Mouse (Mus musculus) G1E (cell line): Measurements from ENCODE around the gene Psmd12. TPM values are rescaled to one million over a fixed set of nuclear protein-coding genes. Genes with fewer than 3 reads are reported as not detected.
A peak's percentile ranks its signal among the peaks of the same experiment; 100 is the strongest.

ENCODE experiments used
- ATAC-seq: 2 replicates; pipeline ENCODE4 v1.8.0; 2016; ENCODE audit warnings: mild to moderate bottlenecking; ENCODE audit not compliant: insufficient number of reproducible peaks, poor library complexity, low FRiP score, severe bottlenecking; ENCODE audit errors: extremely low read depth
- DNase-seq: peaks from one replicate; pipeline ENCODE4 v3.0.0; 2012; ENCODE audit warnings: low spot score
- H3K27me3 ChIP-seq: 2 replicates; pipeline ENCODE4 v1.6.1; 2012; ENCODE audit warnings: mild to moderate bottlenecking, low read length, inconsistent platforms; ENCODE audit not compliant: insufficient read depth
- H3K36me3 ChIP-seq: replicated peaks from 2 replicates; pipeline ENCODE3; 2012; ENCODE audit warnings: mild to moderate bottlenecking, inconsistent platforms
- H3K4me1 ChIP-seq: 2 replicates; pipeline ENCODE4 v1.6.1; 2012; ENCODE audit warnings: low read depth, low read length, inconsistent platforms, mixed read lengths; ENCODE audit not compliant: insufficient read depth
- H3K4me3 ChIP-seq: 2 replicates; pipeline ENCODE4 v1.5.1; 2012; ENCODE audit warnings: low read depth, mild to moderate bottlenecking, inconsistent platforms, low read length, moderate library complexity, mixed read lengths
- H3K9me3 ChIP-seq: replicated peaks from 2 replicates; pipeline ENCODE4 v1.6.1; 2012; ENCODE audit warnings: inconsistent platforms
- CTCF ChIP-seq: IDR thresholded peaks from 2 replicates; pipeline ENCODE4 v1.5.1; 2012; ENCODE audit warnings: low read depth, low read length, inconsistent platforms, mixed read lengths
- GATA1 ChIP-seq: IDR thresholded peaks from 2 replicates; pipeline ENCODE4 v1.6.1; 2012; ENCODE audit warnings: borderline replicate concordance, low read length, inconsistent platforms, mixed read lengths
- GATA2 ChIP-seq: IDR thresholded peaks from 2 replicates; pipeline ENCODE4 v1.6.1; 2012; ENCODE audit warnings: low read depth, low read length, inconsistent platforms, borderline replicate concordance
- POLR2AphosphoS5 ChIP-seq: IDR thresholded peaks from 2 replicates; pipeline ENCODE4 v1.6.1; 2012; ENCODE audit warnings: low read depth, low read length, inconsistent platforms; ENCODE audit not compliant: insufficient replicate concordance
- TAL1 ChIP-seq: conservative IDR thresholded peaks from 2 replicates; pipeline ENCODE4 v1.6.1; 2012; ENCODE audit warnings: low read depth, low read length, inconsistent platforms, mixed read lengths
- polyA plus RNA-seq: library from polyadenylated mRNA; stranded (reverse); fragments of >175 nt; gene quantifications from 2 replicates; pipeline ENCODE4 v1.2.3, GENCODE M21; 2012
- total RNA-seq, 2 experiments: library from RNA; stranded (forward) in 1 of 2; stranded (reverse) in 1 of 2; fragments of 200-1000 nt in 1 of 2; fragments of >200 nt in 1 of 2; fragmentation: Nextera tagmentation in 1 of 2; gene quantifications; 2 replicates each; pipeline ENCODE4 v1.2.3; 2014 to 2017

Psmd12 gene
- total and polyA plus RNA-seq, 3 experiments: 39.1 to 121 (median 77.4) TPM

DNA sequence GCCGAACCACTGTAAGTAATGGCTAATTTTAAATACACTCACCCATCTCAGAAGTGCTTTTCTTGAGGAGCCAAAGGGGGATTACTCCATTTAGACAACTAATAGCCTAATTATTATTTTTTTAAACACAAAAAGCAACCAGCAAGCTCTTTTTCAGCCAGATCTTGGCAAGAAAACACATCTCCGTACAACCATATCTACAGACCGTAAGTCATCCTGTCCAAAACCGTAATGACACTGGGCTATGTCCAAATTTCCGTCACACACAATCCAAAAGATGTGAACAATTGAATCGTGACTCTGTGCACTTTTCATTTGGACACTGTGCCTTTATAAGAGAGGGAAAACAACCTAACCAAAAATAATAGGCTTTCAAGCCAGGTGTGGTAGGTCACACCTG lies 29.2 kb upstream of the Psmd12 start:
- no peak overlapping the region for H3K4me3 ChIP-seq
- ATAC-seq (no peak), DNase-seq (no peak)
- no peaks in the 10 kb centered on the region for H3K9me3 ChIP-seq
- H3K4me1 ChIP-seq: peaks cover 70% of the 10 kb centered on the region
- peaks cover 39% of the 10 kb centered on the region for H3K36me3 ChIP-seq
- H3K27me3 ChIP-seq: no peaks in the 10 kb centered on the region
- TF ChIP-seq GATA1 (no peak), GATA2 (no peak), CTCF (no peak), TAL1 (no peak), POLR2AphosphoS5 (no peak)

DNA sequence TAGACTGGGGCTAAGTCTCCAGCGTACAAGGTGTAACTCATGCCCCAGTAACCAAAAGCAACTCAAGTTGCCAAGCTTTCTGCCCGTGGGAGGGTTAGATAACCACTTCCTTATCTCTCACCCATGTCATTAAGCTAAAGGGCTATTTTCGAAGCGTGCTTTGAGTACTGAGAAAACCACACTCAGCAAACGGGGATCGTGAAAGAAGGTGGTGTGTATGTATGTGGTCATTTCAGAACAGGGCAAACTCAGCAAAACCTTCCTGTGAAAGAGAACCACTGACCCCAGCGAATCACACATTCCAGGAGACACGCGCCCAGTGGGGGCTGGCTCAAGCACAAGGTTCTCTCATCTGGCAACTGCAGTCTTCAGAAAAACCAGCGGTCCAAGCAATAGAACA lies 28.2 kb upstream of the Psmd12 start:
- no peaks in the 10 kb centered on the region for H3K9me3 ChIP-seq
- H3K4me3 ChIP-seq: peak overlapping the region; percentile 59; the same call in 1 of the 2 replicates
- DNase-seq (peak; percentile 34), ATAC-seq (peak; percentile 57)
- no peaks in the 10 kb centered on the region for H3K27me3 ChIP-seq
- peaks cover 35% of the 10 kb centered on the region for H3K36me3 ChIP-seq
- peaks cover 67% of the 10 kb centered on the region for H3K4me1 ChIP-seq
- TF ChIP-seq GATA1: no peak
- no peak for TF ChIP-seq CTCF
- TF ChIP-seq TAL1: peak; percentile 24; the same call in 1 of the 2 replicates
- TF ChIP-seq POLR2AphosphoS5: no peak

GRCm38 (mm10) chr11:107452053-107452452 lies 27.2 kb upstream of the Psmd12 start:
- DNase-seq (no peak), ATAC-seq (no peak)
- Histone ChIP-seq H3K36me3 (peaks cover 38% of the 10 kb centered on the region), H3K9me3 (no peaks in the 10 kb centered on the region), H3K4me3 (peak overlapping the region; percentile 4; the same call in 1 of the 2 replicates), H3K4me1 (peaks cover 64% of the 10 kb centered on the region), H3K27me3 (no peaks in the 10 kb centered on the region)
- no peak for TF ChIP-seq GATA2
- TF ChIP-seq GATA1: no peak
- no peak for TF ChIP-seq TAL1
- TF ChIP-seq POLR2AphosphoS5: no peak
- TF ChIP-seq CTCF: no peak

DNA sequence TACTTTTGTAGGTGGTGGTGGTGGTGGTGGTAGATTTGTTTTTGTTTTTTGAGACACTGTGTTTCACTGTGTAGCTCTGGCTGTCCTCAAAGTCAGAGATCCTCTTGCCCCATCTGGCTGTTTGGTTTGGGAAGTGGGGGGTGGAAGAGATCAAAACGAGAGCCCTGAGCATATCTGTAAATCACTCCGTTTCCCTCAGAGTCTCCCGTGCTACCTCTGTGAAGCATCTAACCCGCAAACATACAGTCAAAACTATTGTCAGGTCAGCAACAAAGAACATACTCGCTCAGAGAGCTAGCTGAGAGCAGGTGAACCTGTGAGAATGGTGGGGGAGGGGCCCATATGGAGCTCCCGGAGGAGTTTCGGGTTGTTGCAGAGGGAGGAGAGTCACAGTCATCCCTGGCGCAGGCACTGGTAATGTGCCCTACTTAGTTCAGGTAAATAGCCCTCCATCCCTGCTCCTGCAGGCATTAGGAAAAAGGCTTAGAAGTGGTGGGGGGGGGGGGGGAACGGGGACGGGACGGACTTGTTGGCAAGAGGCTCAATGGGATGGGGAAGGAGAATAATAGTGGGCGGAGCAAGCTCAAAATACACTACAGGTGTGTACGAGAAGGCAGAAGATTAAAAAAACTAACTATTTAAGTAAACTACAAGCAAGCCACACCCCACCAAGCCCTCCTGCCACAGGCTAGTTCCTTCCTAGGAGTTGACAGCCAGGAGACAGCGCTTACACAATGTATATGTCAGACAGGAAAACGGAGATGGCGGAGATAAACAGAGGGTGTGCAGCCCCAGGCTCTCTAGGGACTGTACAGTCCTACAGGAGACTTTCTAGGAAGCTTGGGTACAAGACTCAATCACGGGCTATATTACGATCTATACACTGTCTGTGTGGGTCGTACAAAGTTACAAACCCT lies 24.5 kb upstream of the Psmd12 start:
- H3K4me1 ChIP-seq: peaks cover 60% of the 10 kb centered on the region
- no peak for TF ChIP-seq GATA2
- no peak for TF ChIP-seq POLR2AphosphoS5
- no peak for TF ChIP-seq TAL1
- no peak for TF ChIP-seq GATA1
- no peak for TF ChIP-seq CTCF
- no peaks in the 10 kb centered on the region for H3K27me3 ChIP-seq
- H3K36me3 ChIP-seq: peaks cover 65% of the 10 kb centered on the region
- no peaks in the 10 kb centered on the region for H3K9me3 ChIP-seq
- no peak for DNase-seq
- H3K4me3 ChIP-seq: no peak overlapping the region
- ATAC-seq: peak; percentile 30; the same call in 1 of the 2 replicates

GRCm38 (mm10) chr11:107457282-107457681 lies 22.0 kb upstream of the Psmd12 start:
- no peak overlapping the region for H3K4me3 ChIP-seq
- H3K9me3 ChIP-seq: no peaks in the 10 kb centered on the region
- peaks cover 42% of the 10 kb centered on the region for H3K4me1 ChIP-seq
- no peaks in the 10 kb centered on the region for H3K27me3 ChIP-seq
- ATAC-seq: no peak
- H3K36me3 ChIP-seq: peaks cover 80% of the 10 kb centered on the region
- DNase-seq: no peak
- no peak for TF ChIP-seq CTCF

GRCm38 (mm10) chr11:107458286-107458685 lies 21.0 kb upstream of the Psmd12 start:
- Histone ChIP-seq H3K4me3 (no peak overlapping the region), H3K4me1 (peaks cover 36% of the 10 kb centered on the region), H3K9me3 (no peaks in the 10 kb centered on the region), H3K27me3 (no peaks in the 10 kb centered on the region), H3K36me3 (peaks cover 82% of the 10 kb centered on the region)
- ATAC-seq: no peak
- DNase-seq: no peak
- TF ChIP-seq TAL1: no peak
- TF ChIP-seq CTCF: no peak
- TF ChIP-seq POLR2AphosphoS5: no peak
- TF ChIP-seq GATA1: no peak
- no peak for TF ChIP-seq GATA2

GRCm38 (mm10) chr11:107458986-107459385 lies 20.3 kb upstream of the Psmd12 start:
- no peaks in the 10 kb centered on the region for H3K27me3 ChIP-seq
- H3K4me1 ChIP-seq: peaks cover 38% of the 10 kb centered on the region
- TF ChIP-seq CTCF: no peak
- no peak for TF ChIP-seq TAL1
- no peak for TF ChIP-seq GATA2
- TF ChIP-seq GATA1: no peak
- TF ChIP-seq POLR2AphosphoS5: no peak
- H3K36me3 ChIP-seq: peaks cover 81% of the 10 kb centered on the region
- no peak for DNase-seq
- ATAC-seq: no peak
- no peaks in the 10 kb centered on the region for H3K9me3 ChIP-seq
- no peak overlapping the region for H3K4me3 ChIP-seq
